Mouse (Mus musculus): ENCODE measurements around the gene Socs7.
A peak's percentile ranks its signal among the peaks of the same experiment; 100 is the strongest.

Gene Socs7

DNA sequence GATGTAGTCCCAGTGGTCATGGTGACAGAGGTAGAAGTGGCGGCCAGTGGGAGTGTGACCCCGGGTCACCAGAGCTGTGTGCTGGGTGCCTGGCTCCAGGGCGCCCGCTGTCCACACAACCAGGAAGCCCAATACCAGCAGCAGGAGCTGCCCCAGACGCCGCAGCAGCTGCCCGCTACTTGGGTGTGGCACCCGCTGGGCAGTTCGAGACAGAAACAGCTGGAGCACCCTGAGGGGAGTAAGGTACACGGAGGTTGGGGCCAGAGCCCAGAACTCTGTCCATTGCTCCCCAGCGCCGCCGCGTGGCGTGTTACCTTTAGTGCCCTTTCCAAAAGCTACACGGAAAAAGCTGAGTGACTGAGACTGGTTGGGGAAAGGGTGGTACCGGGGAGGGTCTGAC, 18.7 kb upstream of the Socs7 start:
- DNase-seq (ENCODE audit: low spot score): peak; percentile 68

DNA sequence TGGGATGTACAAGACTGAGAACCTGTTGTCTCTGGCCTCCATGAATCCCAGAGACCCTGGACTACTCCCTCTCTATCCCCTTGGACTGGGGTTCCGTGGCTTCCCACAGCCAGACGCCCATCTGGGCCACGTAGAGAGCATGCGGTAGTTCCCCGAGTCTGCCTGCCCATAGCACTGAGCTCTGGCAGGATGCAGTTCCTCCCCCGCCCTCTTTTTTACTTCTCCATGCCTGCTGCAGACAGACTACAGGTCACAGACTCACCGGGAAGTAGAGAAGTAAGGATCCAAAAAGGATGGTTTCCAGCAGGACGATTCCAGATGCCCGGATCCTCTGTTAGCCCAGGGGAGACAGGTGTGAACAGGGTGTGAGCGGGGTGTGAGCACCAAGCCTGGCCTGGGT, 16.9 kb upstream of the Socs7 start:
- DNase-seq (ENCODE audit: low spot score): no peak

GRCm38 (mm10) chr11:97346383-97346782, 16.0 kb upstream of the Socs7 start:
- no peak for DNase-seq (ENCODE audit: low spot score)

- no peak for DNase-seq (ENCODE audit: low spot score)
Measured at GRCm38 (mm10) chr11:97347291-97347690, 15.1 kb upstream of the Socs7 start.

DNA sequence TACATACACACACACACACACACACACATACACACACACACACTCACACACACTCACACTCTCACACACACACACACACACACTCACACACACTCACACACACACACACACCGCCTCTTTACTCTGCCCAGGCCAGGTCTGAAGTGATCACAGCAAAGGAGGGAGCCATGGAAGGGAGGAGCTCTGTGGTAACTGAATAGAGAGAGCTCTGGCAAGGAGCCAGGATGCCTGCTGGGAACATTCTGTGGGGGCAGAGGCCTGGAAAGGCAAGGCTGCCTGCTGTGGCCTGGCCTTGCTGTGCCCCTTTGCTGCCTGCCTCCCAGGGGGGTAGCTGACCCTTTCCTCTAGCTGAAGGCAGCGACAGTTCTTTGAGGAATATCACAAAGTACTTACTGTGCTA, 12.3 kb upstream of the Socs7 start:
- peak; percentile 95 for DNase-seq (ENCODE audit: low spot score)

- DNase-seq (ENCODE audit: low spot score): no peak
Measured at GRCm38 (mm10) chr11:97352027-97352684, 10.2 kb upstream of the Socs7 start, which contains the start of gene Gpr179. Gpr179 (minus strand) TSS chr11:97352077.

GRCm38 (mm10) chr11:97352935-97353597, 9.3 kb upstream of the Socs7 start:
- no peak for DNase-seq (ENCODE audit: low spot score)

- no peak for DNase-seq (ENCODE audit: low spot score)
Measured at GRCm38 (mm10) chr11:97354646-97355045, 7.7 kb upstream of the Socs7 start.

DNA sequence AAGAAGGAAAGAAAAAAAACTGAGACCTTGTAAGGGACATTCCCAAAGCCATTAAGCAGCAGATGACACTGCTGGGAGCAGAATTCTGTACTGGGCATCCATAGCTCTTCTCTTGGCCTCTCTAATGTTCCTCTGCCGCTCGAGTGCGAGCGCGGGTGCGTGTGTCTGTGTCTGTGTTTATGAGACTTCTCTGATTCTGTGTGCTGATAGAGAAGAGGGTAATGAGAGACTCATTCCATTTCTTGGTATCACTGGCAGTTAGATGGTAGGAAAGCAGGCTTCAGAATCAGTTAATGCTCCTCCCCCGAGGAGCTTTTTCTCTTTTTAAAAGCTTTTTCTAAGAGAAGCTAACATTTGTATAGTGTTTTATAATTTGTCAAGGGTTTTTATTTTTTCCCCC, 7.1 kb upstream of the Socs7 start:
- DNase-seq (ENCODE audit: low spot score): no peak

GRCm38 (mm10) chr11:97357663-97358062, 4.7 kb upstream of the Socs7 start:
- DNase-seq (ENCODE audit: low spot score): peak; percentile 92

DNA sequence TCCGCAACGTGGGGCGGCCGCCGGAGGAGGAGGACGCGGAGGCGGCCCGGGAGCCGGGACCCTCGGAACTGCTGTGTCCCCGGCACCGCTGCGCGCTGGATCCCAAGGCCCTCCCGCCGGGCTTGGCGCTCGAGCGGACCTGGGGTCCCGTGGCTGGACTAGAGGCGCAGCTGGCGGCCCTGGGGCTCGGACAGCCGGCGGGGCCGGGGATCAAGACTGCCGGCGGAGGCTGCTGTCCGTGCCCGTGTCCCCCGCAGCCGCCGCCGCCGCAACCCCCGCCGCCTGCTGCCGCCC, 245 bp downstream of the Socs7 start:
- DNase-seq (ENCODE audit: low spot score): no peak

GRCm38 (mm10) chr11:97362943-97363643, 742 bp downstream of the Socs7 start:
- peak; percentile 50 for DNase-seq (ENCODE audit: low spot score)

DNA sequence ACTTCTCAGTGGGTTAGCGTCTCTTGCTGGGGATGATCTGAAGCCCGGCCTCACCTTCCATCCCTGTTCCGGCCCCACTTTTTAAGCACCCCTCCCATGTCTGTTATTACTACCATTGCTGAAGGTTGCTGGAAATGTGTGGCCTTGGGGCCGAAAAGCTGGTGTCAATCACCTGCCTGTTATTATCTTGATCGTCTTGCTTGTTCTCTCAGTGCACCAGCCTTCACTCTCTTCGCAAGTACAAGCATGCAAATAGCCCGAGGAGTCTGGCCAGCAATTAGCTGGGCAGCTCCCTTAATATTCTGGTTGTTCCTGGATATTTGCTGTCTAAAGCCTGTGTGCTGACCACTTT, 1.3 kb downstream of the Socs7 start:
- DNase-seq (ENCODE audit: low spot score): no peak

- no peak for DNase-seq (ENCODE audit: low spot score)
Measured at GRCm38 (mm10) chr11:97365556-97365955, 3.2 kb downstream of the Socs7 start.

GRCm38 (mm10) chr11:97368501-97368900, 6.2 kb downstream of the Socs7 start:
- no peak for DNase-seq (ENCODE audit: low spot score)

- DNase-seq (ENCODE audit: low spot score): no peak
Measured at GRCm38 (mm10) chr11:97370329-97371091, 8.2 kb downstream of the Socs7 start.

- no peak for DNase-seq (ENCODE audit: low spot score)
Measured at GRCm38 (mm10) chr11:97372159-97372864, 10.0 kb downstream of the Socs7 start.

- DNase-seq (ENCODE audit: low spot score): no peak
Measured at GRCm38 (mm10) chr11:97373402-97373801, 11.1 kb downstream of the Socs7 start.

GRCm38 (mm10) chr11:97380036-97380435, 17.7 kb downstream of the Socs7 start:
- no peak for DNase-seq (ENCODE audit: low spot score)

GRCm38 (mm10) chr11:97383017-97383416, 20.7 kb downstream of the Socs7 start:
- no peak for DNase-seq (ENCODE audit: low spot score)

DNA sequence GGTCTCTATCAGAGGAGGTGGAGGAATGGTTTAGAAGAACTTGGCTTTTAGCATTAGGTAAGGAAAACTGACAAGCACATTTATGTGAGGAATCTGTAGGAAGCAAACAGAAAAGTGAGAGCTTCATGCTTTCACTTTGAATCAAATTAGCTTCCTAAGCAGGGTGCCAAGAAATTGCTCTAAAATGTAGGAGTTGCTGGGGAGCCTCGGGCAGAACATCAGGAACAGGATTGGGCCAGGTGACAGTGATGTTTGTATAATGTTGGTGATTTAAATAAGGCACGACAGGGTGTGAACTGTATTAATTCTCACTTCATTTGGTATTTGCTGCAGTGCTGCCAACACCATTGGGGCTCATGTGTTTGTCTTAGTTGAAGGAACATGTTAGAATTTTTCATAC, 21.4 kb downstream of the Socs7 start:
- DNase-seq (ENCODE audit: low spot score): no peak

DNA sequence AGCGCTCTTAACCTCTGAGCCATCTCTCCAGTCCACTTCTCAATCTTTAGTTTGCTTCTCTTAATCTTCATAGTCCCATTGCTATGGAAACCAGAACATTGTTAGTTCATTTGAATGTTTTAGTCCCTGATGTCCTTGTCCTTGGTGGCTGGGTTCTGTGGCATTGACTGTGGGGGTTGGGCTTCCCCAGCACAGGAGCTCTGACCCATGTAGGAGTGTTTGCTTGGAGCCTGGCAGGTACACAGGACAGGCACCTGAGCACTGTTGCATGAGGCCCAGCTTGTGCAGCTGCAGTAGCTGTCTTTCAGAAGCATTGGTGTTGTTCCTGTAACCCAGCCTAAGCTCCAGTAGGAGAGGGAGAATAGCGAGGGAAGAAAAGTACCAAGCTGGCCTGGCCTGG, 25.5 kb downstream of the Socs7 start:
- no peak for DNase-seq (ENCODE audit: low spot score)

Data from retina, embryonic 14.5 days (tissue).